Mouse (Mus musculus): Measurements from ENCODE around the gene Myrfl.

GRCm38 (mm10) chr10:116841551-116841950, 55.2 kb downstream of the Myrfl start:
- TF ChIP-seq POLR2A (IDR thresholded peaks at IDR 0.05; ENCODE audit: control insufficient read depth, extremely low read depth, insufficient read depth, low read length, poor library complexity) = no peak
- no peak for TF ChIP-seq CTCF (IDR thresholded peaks at IDR 0.05; ENCODE audit: borderline replicate concordance, control insufficient read depth, extremely low read depth, insufficient read depth, low read length, poor library complexity)
